Mouse (Mus musculus) megakaryocyte progenitor cell, adult 5-6 weeks (primary cell): ENCODE results near the gene Tkfc. TPM values are rescaled to one million over a fixed set of nuclear protein-coding genes. Genes with fewer than 3 reads are reported as not detected.

ENCODE experiments used
- total RNA-seq, 2 experiments: library from RNA; stranded (forward) in 1 of 2; stranded (reverse) in 1 of 2; fragments of 157-497, 149-512 nt in 1 of 2; fragments of 200-1000 nt in 1 of 2; gene quantifications; 2 replicates each; pipeline versions ENCODE4 v1.2.3 to v1.2.4; 2015 to 2017

Gene Tkfc
- total RNA-seq, 2 experiments from 2014 or later: 5.5 to 11.1 TPM

Other genes with a start within 250 kb of the Tkfc start
- gene Syt7, start 216.6 kb downstream of the Tkfc start, total RNA-seq (2015): not detected in 2 replicates
- gene Syt7, start 216.6 kb downstream of the Tkfc start, total RNA-seq (2017): not detected in 2 replicates
- not detected in 2 replicates for gene Lrrc10b, start 148.2 kb downstream of the Tkfc start, total RNA-seq (2015)
- not detected in 2 replicates for gene Lrrc10b, start 148.2 kb downstream of the Tkfc start, total RNA-seq (2017)
- not detected in 2 replicates for gene Ppp1r32, start 122.7 kb downstream of the Tkfc start, total RNA-seq (2015)
- 0.81 TPM in 1 of 2 replicates, not detected in the other for gene Ppp1r32, start 122.7 kb downstream of the Tkfc start, total RNA-seq (2017)
- gene Cpsf7, start 80.4 kb downstream of the Tkfc start, total RNA-seq (2015): 53.8 and 60.5 TPM in 2 replicates
- 30.0 and 37.9 TPM in 2 replicates for gene Cpsf7, start 80.4 kb downstream of the Tkfc start, total RNA-seq (2017)
- gene Sdhaf2, start 79.5 kb downstream of the Tkfc start, total RNA-seq (2015): 43.3 and 45.4 TPM in 2 replicates
- gene Sdhaf2, start 79.5 kb downstream of the Tkfc start, total RNA-seq (2017): 54.4 and 60.1 TPM in 2 replicates
- gene Tmem216, start 49.4 kb downstream of the Tkfc start, total RNA-seq (2015): 42.9 and 50.8 TPM in 2 replicates
- gene Tmem216, start 49.4 kb downstream of the Tkfc start, total RNA-seq (2017): 25.3 and 28.7 TPM in 2 replicates
- 27.5 and 28.6 TPM in 2 replicates for gene Cyb561a3, start 28.5 kb downstream of the Tkfc start, total RNA-seq (2015)
- 28.8 and 29.6 TPM in 2 replicates for gene Cyb561a3, start 28.5 kb downstream of the Tkfc start, total RNA-seq (2017)
- 37.8 and 38.7 TPM in 2 replicates for gene Tmem138, start 28.3 kb downstream of the Tkfc start, total RNA-seq (2015)
- 8.2 and 10.5 TPM in 2 replicates for gene Tmem138, start 28.3 kb downstream of the Tkfc start, total RNA-seq (2017)
- 102 and 114 TPM in 2 replicates for gene Ddb1, start 327 bp downstream of the Tkfc start, total RNA-seq (2015)
- 343 and 424 TPM in 2 replicates for gene Ddb1, start 327 bp downstream of the Tkfc start, total RNA-seq (2017)
- 0.10 TPM in 2 replicates for gene Vwce, start 28.6 kb upstream of the Tkfc start, total RNA-seq (2015)
- 0.51 TPM in 1 of 2 replicates, not detected in the other for gene Vwce, start 28.6 kb upstream of the Tkfc start, total RNA-seq (2017)
- not detected in 2 replicates for gene Pga5, start 72.4 kb upstream of the Tkfc start, total RNA-seq (2015)
- not detected in 2 replicates for gene Pga5, start 72.4 kb upstream of the Tkfc start, total RNA-seq (2017)
- 17.6 and 21.0 TPM in 2 replicates for gene Vps37c, start 83.1 kb upstream of the Tkfc start, total RNA-seq (2015)
- gene Vps37c, start 83.1 kb upstream of the Tkfc start, total RNA-seq (2017): 14.7 and 15.2 TPM in 2 replicates
- 0.05 TPM in 1 of 2 replicates, not detected in the other for gene Cd5, start 133.3 kb upstream of the Tkfc start, total RNA-seq (2015)
- 0.61 TPM in 1 of 2 replicates, not detected in the other for gene Cd5, start 133.3 kb upstream of the Tkfc start, total RNA-seq (2017)
- gene Cd6, start 224.4 kb upstream of the Tkfc start, total RNA-seq (2015): 0.46 and 0.69 TPM in 2 replicates
- gene Cd6, start 224.4 kb upstream of the Tkfc start, total RNA-seq (2017): 1.3 and 1.4 TPM in 2 replicates
- gene Slc15a3, start 234.1 kb upstream of the Tkfc start, total RNA-seq (2015): 0.57 and 0.85 TPM in 2 replicates
- gene Slc15a3, start 234.1 kb upstream of the Tkfc start, total RNA-seq (2017): 0.37 and 1.5 TPM in 2 replicates